Mouse (Mus musculus): ENCODE results near the gene Cenpb.
A peak's percentile ranks its signal among the peaks of the same experiment; 100 is the strongest.

GRCm38 (mm10) chr2:131189521-131190309 lies 9.8 kb upstream of the Cenpb start:
- peak; percentile 69 for TF ChIP-seq GATA1 (IDR thresholded peaks at IDR 0.05; ENCODE audit: low read length)
- TF ChIP-seq TAL1 (IDR thresholded peaks at IDR 0.05; ENCODE audit: low read length), result peak; percentile 65
